Mouse (Mus musculus) C2C12 (cell line): Measurements from ENCODE around the gene Ank2.

Experiments
- CTCF ChIP-seq: IDR thresholded peaks from one replicate; pipeline ENCODE4 v1.5.1; 2011; ENCODE audit not compliant: control insufficient read depth, insufficient read depth, insufficient read length
- MAX ChIP-seq: IDR thresholded peaks from one replicate; pipeline ENCODE4 v1.6.1; 2011; ENCODE audit warnings: mild to moderate bottlenecking, control low read depth

DNA sequence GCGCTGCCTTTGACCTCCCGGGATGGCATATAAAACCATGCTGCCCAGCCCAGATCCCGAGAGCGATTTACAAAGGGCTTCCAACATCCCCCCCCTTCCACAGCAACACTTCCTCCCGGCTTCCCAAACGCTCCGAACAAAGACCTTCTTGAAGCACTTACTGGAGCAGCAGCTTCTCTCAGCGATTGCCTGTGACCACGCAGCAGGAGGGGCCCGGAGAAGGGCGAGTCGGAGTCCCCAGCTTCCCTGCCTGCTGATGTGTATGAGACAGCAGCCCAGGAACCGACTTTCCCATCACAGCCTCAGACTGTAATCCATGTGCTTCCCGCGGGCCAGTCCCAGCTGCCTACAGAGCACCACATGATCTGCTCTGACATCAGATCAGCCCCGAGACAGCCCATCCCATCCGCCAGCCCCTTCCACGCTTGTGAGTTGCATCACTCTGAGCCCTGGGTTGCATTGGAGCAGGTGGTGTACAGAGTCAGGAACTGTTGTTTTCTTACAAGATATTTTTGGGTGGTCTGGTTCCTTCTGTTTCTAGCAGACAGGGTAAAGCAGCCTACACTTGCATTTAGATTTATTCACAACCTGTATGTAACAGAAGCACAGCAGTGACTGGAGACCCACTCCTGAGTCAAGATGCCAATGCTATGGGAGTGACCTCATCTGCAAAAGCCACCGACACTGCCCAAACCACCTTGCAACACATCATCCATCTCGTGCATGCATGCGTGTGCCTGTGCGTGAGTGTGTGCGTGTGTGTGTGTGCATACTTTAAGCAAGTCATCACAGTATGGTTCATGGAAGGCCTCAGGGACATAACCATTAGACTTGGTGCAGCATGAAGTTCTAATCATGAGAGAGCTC lies 90.2 kb downstream of the Ank2 start:
- TF ChIP-seq CTCF (no peak), MAX (no peak)
